Mouse (Mus musculus): ENCODE measurements around the gene Aes. TPM values are rescaled to one million over a fixed set of nuclear protein-coding genes. Genes with fewer than 3 reads are reported as not detected.
A peak's percentile ranks its signal among the peaks of the same experiment; 100 is the strongest.

Aes gene
- polyA plus RNA-seq, 1 experiment from 2014 or later: 636 TPM

DNA sequence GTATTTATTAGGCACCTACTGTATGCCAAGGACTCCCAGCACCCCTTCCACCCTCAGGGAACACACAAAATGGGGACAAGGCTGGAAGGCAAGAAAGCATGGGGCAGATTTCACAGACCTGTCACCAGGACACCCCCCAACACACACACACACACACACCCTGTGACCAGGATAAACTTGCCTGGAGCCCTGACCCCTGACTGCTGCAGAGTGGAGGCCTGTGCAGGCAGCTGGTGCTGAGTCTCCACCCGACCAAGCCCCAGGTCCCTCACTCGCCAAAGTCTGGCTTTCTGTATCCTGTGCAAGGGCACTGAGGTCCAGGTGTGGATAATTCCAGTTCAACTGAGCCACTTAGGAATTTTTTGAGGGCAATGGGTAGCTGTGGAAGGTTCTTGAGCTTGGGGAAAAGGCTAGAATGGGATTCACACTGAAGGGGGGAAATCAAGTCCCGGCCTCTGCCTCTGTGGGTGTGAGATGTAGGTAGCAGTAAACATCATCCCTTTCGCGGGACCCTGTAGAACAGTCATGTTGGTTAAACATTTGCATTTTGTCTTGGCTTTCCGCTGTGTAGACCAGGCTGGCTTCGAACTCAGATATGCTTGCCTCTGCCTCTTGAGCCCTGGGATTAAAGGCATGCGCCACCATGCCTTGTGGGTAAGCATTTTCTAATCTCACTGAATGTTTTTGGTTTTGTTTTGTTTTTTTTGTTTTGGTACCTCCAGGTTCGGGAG lies 10.4 kb downstream of the Aes start:
- ATAC-seq (ENCODE audit: insufficient number of reproducible peaks, low FRiP score): no peak
- Histone ChIP-seq H3K9ac (no peak overlapping the region), H3K4me1 (replicated peaks) (peaks cover 65% of the 10 kb centered on the region)

DNA sequence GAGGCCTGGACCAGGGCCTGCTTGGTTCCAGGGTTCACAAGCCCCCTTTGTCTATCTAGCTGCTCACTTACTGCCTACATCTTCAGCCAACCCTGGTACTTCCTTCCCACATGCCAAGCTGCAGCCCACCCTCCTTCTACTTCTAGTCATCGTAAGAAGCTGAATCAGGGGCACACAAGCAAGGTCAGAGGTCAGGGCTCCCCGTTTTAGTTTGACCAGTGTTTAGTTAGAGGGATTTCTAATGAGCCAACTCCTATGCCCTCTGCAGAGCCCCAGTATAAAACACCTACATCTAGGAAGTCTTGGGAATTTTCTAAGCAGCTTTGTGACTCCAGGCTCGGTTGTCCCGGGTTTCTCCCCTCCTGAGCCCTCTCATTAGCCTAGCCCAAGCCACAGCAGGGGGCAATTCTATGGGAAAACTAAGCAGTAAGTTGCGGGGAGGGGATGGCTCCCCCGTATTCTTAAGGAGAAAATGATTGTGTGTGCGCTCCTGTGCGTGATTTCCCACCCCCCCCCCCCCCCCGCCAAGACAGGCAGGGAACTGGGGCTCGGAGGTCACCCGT lies 11.0 kb downstream of the Aes start:
- peak overlapping the region; percentile 71 for H3K9ac ChIP-seq
- H3K27me3 ChIP-seq (replicated peaks): 0 out of 2 replicates have a peak, but pooled peaks cover 6% of the 10 kb centered on the region
- H3K36me3 ChIP-seq: peaks cover 18% of the 10 kb centered on the region
- peak overlapping the region; percentile 48 for H3K4me3 ChIP-seq
- H3K4me2 ChIP-seq: peak overlapping the region; percentile 83
- no peak for ATAC-seq (ENCODE audit: insufficient number of reproducible peaks, low FRiP score)
- WGBS: 5% methylated on average over 11 of the region's 11 CpGs
- H3K4me1 ChIP-seq (replicated peaks): peaks cover 59% of the 10 kb centered on the region
- no peaks in the 10 kb centered on the region for H3K9me3 ChIP-seq (replicated peaks)
- H3K27ac ChIP-seq (ENCODE audit: poor library complexity, severe bottlenecking): peak overlapping the region; percentile 92

More for the DNA sequence above, 10.4 kb downstream of the Aes start:
- Histone ChIP-seq H3K4me3 (no peak overlapping the region), H3K27me3 (replicated peaks) (0 out of 2 replicates have a peak, but pooled peaks cover 6% of the 10 kb centered on the region), H3K27ac (ENCODE audit: poor library complexity, severe bottlenecking) (peak overlapping the region; percentile 92), H3K9me3 (replicated peaks) (no peaks in the 10 kb centered on the region), H3K4me2 (0 out of 2 replicates have a peak overlapping the region, but pooled peaks have one; percentile 83), H3K36me3 (peaks cover 25% of the 10 kb centered on the region)
- 55% methylated on average over 9 of the region's 9 CpGs for WGBS

DNA sequence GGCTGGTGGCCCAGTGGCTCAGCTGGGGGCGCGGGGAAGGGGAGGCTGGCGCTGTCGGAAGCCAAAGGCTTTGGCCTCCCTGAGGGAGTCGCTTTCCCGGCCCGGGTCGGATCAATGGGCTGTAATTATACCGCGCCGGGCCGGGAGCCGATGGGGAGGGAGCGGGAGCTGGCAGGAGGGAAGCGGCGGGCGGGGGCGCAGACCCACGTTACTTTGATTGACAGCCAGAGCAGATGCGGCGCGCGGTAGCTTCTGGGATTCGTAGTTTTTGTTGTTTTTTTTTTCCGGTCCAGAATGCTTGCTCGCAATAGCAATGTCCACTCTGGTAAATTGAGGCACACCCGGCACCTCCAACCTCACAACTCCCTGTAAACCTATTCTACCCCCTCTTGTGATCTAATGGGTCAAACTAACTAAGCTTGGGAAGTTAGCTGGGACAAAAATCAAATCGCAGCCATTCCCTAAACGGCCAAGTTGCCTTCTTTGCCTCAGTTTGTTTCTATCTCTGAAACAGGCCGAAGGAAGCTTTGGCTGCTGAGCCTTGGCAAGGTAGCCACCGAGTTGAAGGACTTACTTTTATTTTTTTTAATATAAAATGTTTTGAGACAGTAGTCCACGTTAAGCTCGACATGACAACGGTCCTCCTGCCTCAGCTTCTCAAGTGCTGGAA lies 11.7 kb downstream of the Aes start:
- peak overlapping the region; percentile 92 for H3K27ac ChIP-seq (ENCODE audit: poor library complexity, severe bottlenecking)
- ATAC-seq (ENCODE audit: insufficient number of reproducible peaks, low FRiP score): peak; percentile 61
- H3K36me3 ChIP-seq: peaks cover 12% of the 10 kb centered on the region
- H3K4me1 ChIP-seq (replicated peaks): peaks cover 65% of the 10 kb centered on the region
- H3K9ac ChIP-seq: peak overlapping the region; percentile 71
- H3K27me3 ChIP-seq (replicated peaks): 0 out of 2 replicates have a peak, but pooled peaks cover 6% of the 10 kb centered on the region
- H3K4me3 ChIP-seq: peak overlapping the region; percentile 48
- WGBS: under 1% methylated on average over 34 of the region's 34 CpGs
- no peaks in the 10 kb centered on the region for H3K9me3 ChIP-seq (replicated peaks)
- peak overlapping the region; percentile 83 for H3K4me2 ChIP-seq

DNA sequence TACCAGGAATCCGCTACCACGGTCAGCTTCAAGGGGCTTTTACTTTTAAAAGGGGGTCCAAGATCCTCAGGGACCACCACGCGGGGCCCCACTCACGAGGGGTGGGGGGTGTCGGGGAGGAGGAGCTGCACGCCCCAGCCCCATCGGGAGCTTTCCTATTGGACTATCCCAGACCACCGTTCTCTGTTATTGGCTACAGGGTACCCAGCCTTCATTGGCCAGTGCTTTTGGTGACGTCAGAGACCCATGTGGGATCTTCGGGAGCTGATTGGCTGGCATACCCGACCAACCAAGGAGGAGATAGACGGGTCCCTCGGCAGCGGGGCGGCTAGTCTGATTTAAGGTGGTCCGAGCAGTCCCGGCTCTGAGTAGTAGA lies 12.2 kb downstream of the Aes start:
- under 1% methylated on average over 18 of the region's 18 CpGs for WGBS
- Histone ChIP-seq H3K27me3 (replicated peaks) (0 out of 2 replicates have a peak, but pooled peaks cover 6% of the 10 kb centered on the region), H3K27ac (ENCODE audit: poor library complexity, severe bottlenecking) (peak overlapping the region; percentile 92), H3K9me3 (replicated peaks) (no peaks in the 10 kb centered on the region), H3K36me3 (peaks cover 6% of the 10 kb centered on the region), H3K4me1 (replicated peaks) (peaks cover 69% of the 10 kb centered on the region), H3K4me3 (peak overlapping the region; percentile 48), H3K9ac (peak overlapping the region; percentile 54; the same call in 1 of the 2 replicates), H3K4me2 (peak overlapping the region; percentile 83)
- ATAC-seq (ENCODE audit: insufficient number of reproducible peaks, low FRiP score): peak; percentile 89

DNA sequence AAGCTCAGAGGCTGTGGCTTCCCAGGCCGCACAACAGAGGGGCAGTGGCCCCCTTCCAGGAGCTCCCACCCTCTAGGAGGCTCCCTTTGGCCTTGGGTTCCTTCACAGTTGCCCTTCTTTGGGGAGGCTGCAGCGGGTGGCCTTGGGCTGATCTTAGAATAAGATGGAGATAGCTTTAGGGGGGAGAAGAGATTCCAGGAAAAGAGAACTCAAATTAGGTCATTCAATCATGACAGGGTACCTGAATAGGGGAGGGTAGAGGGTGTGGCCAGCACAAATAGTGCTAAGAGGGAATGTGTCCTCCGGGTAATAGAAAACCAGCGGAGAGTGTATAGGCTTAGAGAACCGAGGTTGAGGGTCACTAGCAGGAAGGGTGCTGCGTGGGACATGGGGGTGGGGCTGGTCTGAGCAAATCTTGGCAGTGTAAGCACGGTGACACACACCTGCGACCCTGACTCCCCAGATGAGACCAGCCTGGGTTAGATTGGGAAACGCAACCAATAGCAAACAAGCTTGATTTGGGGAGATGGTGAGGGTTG lies 12.9 kb downstream of the Aes start:
- H3K9ac ChIP-seq: peak overlapping the region; percentile 14; the same call in 1 of the 2 replicates
- peak overlapping the region; percentile 25 for H3K4me3 ChIP-seq
- H3K4me1 ChIP-seq (replicated peaks): peaks cover 67% of the 10 kb centered on the region
- ATAC-seq (ENCODE audit: insufficient number of reproducible peaks, low FRiP score): no peak
- 0 out of 2 replicates have a peak, but pooled peaks cover 6% of the 10 kb centered on the region for H3K27me3 ChIP-seq (replicated peaks)
- peak overlapping the region; percentile 17; the same call in 1 of the 2 replicates for H3K27ac ChIP-seq (ENCODE audit: poor library complexity, severe bottlenecking)
- peak overlapping the region; percentile 83 for H3K4me2 ChIP-seq
- H3K36me3 ChIP-seq: no peaks in the 10 kb centered on the region
- 9% methylated on average over 9 of the region's 9 CpGs for WGBS
- H3K9me3 ChIP-seq (replicated peaks): no peaks in the 10 kb centered on the region

DNA sequence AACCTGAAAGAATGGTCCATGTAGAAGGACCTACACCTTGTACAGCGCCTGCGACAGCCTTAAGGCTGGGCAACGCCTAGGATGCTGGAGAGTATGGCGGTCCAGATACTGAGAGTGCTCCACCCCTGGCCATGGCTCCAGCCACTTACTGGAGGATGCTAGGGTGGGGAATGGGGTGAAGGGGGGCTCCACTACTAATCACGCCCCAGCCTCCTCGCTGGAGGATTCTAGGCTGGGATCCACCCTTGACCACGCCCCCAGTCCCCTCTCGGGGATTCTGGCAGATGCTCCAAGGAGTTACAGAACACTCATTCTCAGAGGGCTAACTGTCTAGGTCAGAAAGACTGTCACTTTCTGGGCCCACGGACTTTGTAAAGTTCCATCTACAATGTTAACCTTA lies 13.7 kb downstream of the Aes start:
- 0 out of 2 replicates have a peak, but pooled peaks cover 6% of the 10 kb centered on the region for H3K27me3 ChIP-seq (replicated peaks)
- H3K4me2 ChIP-seq: no peak overlapping the region
- no peak overlapping the region for H3K27ac ChIP-seq (ENCODE audit: poor library complexity, severe bottlenecking)
- 18% methylated on average over 9 of the region's 9 CpGs for WGBS
- ATAC-seq (ENCODE audit: insufficient number of reproducible peaks, low FRiP score): no peak
- no peaks in the 10 kb centered on the region for H3K9me3 ChIP-seq (replicated peaks)
- peaks cover 7% of the 10 kb centered on the region; the same call in 1 of the 2 replicates for H3K36me3 ChIP-seq
- no peak overlapping the region for H3K4me3 ChIP-seq
- H3K4me1 ChIP-seq (replicated peaks): peaks cover 60% of the 10 kb centered on the region
- H3K9ac ChIP-seq: no peak overlapping the region

DNA sequence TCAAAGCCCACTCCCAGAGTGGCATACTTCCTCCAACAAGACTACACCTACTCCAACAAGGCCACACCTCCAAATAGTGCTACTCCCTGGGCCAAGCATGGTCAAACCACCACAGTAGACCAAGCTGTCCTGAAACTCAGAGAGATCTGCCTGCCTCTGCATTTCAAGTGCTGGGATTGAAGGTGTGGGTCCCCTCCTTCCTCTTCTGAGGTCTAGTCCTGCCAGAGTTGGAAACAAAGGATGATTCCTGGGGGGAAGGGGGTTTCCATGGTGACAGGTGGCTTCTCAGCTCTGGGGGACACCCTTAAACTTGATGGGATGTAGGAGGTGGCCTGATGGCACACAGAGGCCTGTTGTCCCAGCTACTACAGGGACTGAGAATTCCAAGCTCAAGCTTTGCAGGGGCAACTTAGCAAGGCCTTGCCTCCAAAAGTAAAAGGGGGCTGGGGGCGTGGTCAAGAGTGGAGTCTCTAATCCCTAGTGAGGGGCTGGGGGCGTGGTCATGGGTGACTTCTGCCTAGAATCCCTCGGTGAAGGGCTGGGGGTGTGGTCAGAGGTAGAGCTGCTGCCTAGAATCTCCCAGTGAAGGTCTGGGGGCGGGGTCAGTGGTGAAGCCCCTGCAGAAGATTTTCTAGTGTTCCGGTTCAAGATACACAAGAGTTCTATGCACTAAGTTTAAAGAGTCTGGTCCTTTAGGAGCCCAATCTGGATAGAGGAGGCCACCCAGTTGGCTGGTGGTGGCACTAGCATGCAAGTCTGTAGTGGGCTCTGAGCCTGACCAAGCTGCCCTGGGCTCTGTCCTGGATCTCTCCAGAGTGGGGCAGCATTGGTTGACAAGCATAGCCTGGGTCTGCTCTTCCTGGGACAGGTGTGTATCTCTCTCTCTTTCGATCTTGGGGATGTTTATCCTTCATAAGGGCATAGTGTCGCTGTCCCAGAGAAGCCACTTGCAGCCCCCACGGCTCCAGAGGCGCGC lies 15.1 kb downstream of the Aes start, which contains the start of gene Tle2:
Tle2 (plus strand) TSS at position 481 of the 976 bp plus-strand sequence.
- peak within 1 kb of the TSS; percentile 62 for H3K4me3 ChIP-seq
- 0 out of 2 replicates have a peak, but pooled peaks cover 6% of the 10 kb centered on the region for H3K27me3 ChIP-seq (replicated peaks)
- peak within 1 kb of the TSS; percentile 48 for H3K27ac ChIP-seq (ENCODE audit: poor library complexity, severe bottlenecking)
- H3K4me1 ChIP-seq (replicated peaks): peaks cover 48% of the 10 kb centered on the region
- no peaks in the 10 kb centered on the region for H3K9me3 ChIP-seq (replicated peaks)
- peak within 1 kb of the TSS; percentile 86 for H3K9ac ChIP-seq
- no peak for ATAC-seq (ENCODE audit: insufficient number of reproducible peaks, low FRiP score)
- H3K4me2 ChIP-seq: peak within 1 kb of the TSS; percentile 89
- 21% methylated on average over 10 of the region's 10 CpGs for WGBS
- peaks cover 7% of the 10 kb centered on the region for H3K36me3 ChIP-seq

DNA sequence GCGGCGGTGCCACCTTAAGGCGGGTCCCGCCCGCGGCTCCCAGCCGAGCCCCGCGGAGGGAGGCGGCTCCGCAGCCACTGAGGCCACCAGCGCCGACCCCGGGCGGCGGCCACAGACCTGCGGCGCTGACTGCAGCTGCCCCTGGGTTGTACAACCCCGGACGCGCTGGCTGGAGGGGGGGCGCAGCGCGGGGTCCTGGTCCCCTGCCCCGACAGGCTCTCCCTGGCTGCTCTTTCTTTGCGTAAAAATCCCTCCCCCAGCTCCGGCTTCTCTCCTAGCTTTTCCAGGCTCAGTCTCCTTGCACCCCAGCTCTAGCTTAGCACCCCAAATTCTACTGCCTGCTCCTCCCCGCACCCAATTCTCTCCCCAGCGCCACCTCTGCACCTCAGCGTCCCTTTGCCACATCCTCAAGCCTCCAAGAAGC lies 15.9 kb downstream of the Aes start:
- Histone ChIP-seq H3K4me2 (peak overlapping the region; percentile 89), H3K27me3 (replicated peaks) (0 out of 2 replicates have a peak, but pooled peaks cover 13% of the 10 kb centered on the region), H3K4me3 (peak overlapping the region; percentile 62), H3K9me3 (replicated peaks) (no peaks in the 10 kb centered on the region), H3K9ac (peak overlapping the region; percentile 86), H3K36me3 (peaks cover 7% of the 10 kb centered on the region), H3K27ac (ENCODE audit: poor library complexity, severe bottlenecking) (peak overlapping the region; percentile 48), H3K4me1 (replicated peaks) (peaks cover 42% of the 10 kb centered on the region)
- under 1% methylated on average over 30 of the region's 30 CpGs for WGBS
- peak; percentile 22; the same call in 1 of the 2 replicates for ATAC-seq (ENCODE audit: insufficient number of reproducible peaks, low FRiP score)

DNA sequence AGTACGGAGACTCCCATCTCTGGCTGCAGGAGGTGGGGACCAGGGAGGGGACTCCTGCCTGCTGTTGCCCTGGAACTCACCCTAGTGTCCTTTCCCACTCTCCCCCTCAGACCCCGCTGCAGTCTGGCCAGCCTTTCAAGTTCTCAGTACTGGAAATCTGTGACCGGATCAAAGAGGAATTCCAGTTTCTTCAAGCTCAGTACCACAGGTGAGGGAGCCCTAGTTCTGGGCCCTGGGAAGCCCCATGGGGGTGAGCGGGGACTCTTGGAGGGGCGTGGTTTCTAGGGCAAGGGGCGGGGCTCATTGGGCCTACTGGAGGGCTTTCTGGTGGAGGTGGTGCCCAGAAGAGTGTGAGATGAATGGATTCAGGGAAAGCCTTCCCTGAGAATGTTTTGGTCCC lies 16.4 kb downstream of the Aes start:
- Histone ChIP-seq H3K36me3 (peaks cover 9% of the 10 kb centered on the region), H3K4me3 (peak overlapping the region; percentile 62), H3K4me2 (peak overlapping the region; percentile 89), H3K27ac (ENCODE audit: poor library complexity, severe bottlenecking) (0 out of 2 replicates have a peak overlapping the region, but pooled peaks have one; percentile 48), H3K4me1 (replicated peaks) (peaks cover 42% of the 10 kb centered on the region), H3K27me3 (replicated peaks) (0 out of 2 replicates have a peak, but pooled peaks cover 14% of the 10 kb centered on the region), H3K9ac (peak overlapping the region; percentile 86), H3K9me3 (replicated peaks) (no peaks in the 10 kb centered on the region)
- WGBS: 1% methylated on average over 6 of the region's 6 CpGs
- no peak for ATAC-seq (ENCODE audit: insufficient number of reproducible peaks, low FRiP score)

DNA sequence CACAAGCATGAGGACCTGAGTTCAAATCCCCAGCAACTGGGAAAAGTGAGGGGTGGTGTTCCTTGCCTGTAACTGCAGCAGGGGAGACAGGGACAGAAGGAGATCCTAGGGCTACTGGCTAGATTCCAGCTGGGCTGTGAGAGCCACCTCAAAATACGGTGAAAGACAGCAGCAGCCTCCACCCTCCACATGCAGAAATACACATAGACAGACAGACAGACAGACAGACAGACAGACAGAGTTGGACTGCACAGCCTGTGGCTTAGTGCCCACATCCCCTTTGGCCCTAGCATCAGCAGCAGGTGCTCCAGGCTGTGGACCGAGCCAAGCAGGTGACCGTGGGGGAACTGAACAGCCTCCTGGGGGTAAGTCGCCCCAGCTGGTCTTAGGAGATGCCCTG lies 20.7 kb downstream of the Aes start:
- ATAC-seq (ENCODE audit: insufficient number of reproducible peaks, low FRiP score): no peak
- 0 out of 2 replicates have a peak, but pooled peaks cover 13% of the 10 kb centered on the region for H3K27me3 ChIP-seq (replicated peaks)
- no peak overlapping the region for H3K9ac ChIP-seq
- H3K4me1 ChIP-seq (replicated peaks): peaks cover 18% of the 10 kb centered on the region
- no peak overlapping the region for H3K4me2 ChIP-seq
- H3K27ac ChIP-seq (ENCODE audit: poor library complexity, severe bottlenecking): no peak overlapping the region
- no peak overlapping the region for H3K4me3 ChIP-seq
- 75% methylated on average over 4 of the region's 4 CpGs for WGBS
- peaks cover 40% of the 10 kb centered on the region for H3K36me3 ChIP-seq
- no peaks in the 10 kb centered on the region for H3K9me3 ChIP-seq (replicated peaks)

Measured in heart, embryonic 12.5 days (tissue).